Mouse (Mus musculus) midbrain, embryonic 15.5 days (tissue): ENCODE results near the gene Dlgap4. TPM values are rescaled to one million over a fixed set of nuclear protein-coding genes. Genes with fewer than 3 reads are reported as not detected.

ENCODE experiments used
- ATAC-seq: fragments of 200-750 bp; cut with Nextera tagmentation; replicated peaks from 2 replicates; pipeline ENCODE4 v1.8.0; 2017; ENCODE audit warnings: moderate TSS enrichment
- H3K27ac ChIP-seq: fragments of 300-500 bp; sonication (generic); 2 replicates; pipeline ENCODE4 v1.5.1; 2015; ENCODE audit warnings: mild to moderate bottlenecking, inconsistent platforms
- H3K27me3 ChIP-seq: fragments of 300-500 bp; sonication (generic); replicated peaks from 2 replicates; pipeline ENCODE4 v1.6.1; 2015; ENCODE audit warnings: inconsistent platforms
- H3K36me3 ChIP-seq: fragments of 300-500 bp; sonication (generic); replicated peaks from 2 replicates; pipeline ENCODE4 v1.6.1; 2015; ENCODE audit warnings: inconsistent platforms
- H3K4me1 ChIP-seq: fragments of 300-500 bp; sonication (generic); 2 replicates; pipeline ENCODE4 v1.6.1; 2015; ENCODE audit warnings: inconsistent platforms
- H3K4me2 ChIP-seq: fragments of 300-500 bp; sonication (generic); 2 replicates; pipeline ENCODE4 v1.6.1; 2015; ENCODE audit warnings: inconsistent platforms, mild to moderate bottlenecking, moderate library complexity
- H3K4me3 ChIP-seq: fragments of 300-500 bp; sonication (generic); 2 replicates; pipeline ENCODE4 v1.5.1; 2015; ENCODE audit warnings: mild to moderate bottlenecking, inconsistent platforms
- H3K9ac ChIP-seq: fragments of 300-500 bp; sonication (generic); 2 replicates; pipeline ENCODE4 v1.6.1; 2015; ENCODE audit warnings: mild to moderate bottlenecking, inconsistent platforms
- H3K9me3 ChIP-seq: fragments of 300-500 bp; sonication (generic); 2 replicates; pipeline ENCODE4 v1.6.1; 2016; ENCODE audit warnings: inconsistent platforms
- WGBS: fragments of 180-500 bp; shearing (Covaris S2); methylation state at CpG from one replicate; pipeline ENCODE4 v1.1.7; 2015; ENCODE audit warnings: mixed read lengths; 5-methylcytosine and 5-hydroxymethylcytosine counted together
- polyA plus RNA-seq: library from polyadenylated mRNA; unstranded; fragments of >200 nt; fragmentation: Nextera tagmentation; extraction: Ambion mirVana; gene quantifications from 2 replicates; pipeline ENCODE4 v1.2.1, GENCODE M21; 2015

Dlgap4 gene
- 272 and 277 TPM in 2 replicates for polyA plus RNA-seq

DNA sequence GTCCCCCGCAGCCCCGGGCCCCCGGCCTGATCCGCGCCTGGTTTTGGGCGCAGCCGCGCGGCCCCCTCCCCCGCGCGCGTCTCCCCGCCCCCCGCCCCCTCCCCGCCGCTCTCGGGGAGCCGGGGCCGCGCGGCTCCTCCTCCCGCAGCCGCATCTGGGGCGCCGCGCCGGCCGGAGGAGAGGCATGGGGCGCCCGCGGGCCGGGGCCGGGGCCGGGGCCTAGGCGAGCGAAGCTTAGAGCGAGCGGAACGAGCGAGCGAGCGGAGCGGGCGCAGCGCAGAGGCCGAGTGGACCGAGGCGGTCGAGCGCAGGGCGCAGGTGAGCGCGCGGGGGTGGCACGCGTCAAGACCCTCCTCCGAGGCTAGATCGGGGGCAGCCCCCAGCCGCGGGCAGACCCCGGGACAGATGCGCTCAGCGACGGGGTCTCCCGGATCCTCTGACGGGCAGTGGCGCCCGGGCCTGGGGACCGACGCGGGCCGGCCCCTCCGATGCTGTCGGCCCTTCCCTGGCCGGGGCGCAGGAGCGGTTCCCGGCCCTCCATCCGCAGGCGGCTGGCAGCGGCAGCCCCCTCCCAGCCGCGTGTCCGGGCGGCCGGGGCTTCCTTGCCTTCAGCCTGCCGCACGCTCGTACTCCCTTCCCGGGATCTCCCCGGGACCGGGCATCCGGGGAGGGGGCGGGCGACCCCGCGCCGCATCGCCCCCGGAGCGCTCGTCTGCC lies at the start of gene Dlgap4:
Dlgap4 (plus strand) TSS at position 165 of the 717 bp plus-strand sequence.
- H3K4me1 ChIP-seq = peaks cover 41% of the 10 kb centered on the region
- peak within 1 kb of the TSS; percentile 76 for H3K27ac ChIP-seq
- peak within 1 kb of the TSS; percentile 88 for H3K9ac ChIP-seq
- peak within 1 kb of the TSS; percentile 81 for H3K4me2 ChIP-seq
- ATAC-seq = peak; percentile 81
- WGBS = under 1% methylated on average over 61 of the region's 103 CpGs
- no peaks in the 10 kb centered on the region for H3K36me3 ChIP-seq
- peak within 1 kb of the TSS; percentile 79 for H3K4me3 ChIP-seq
- H3K27me3 ChIP-seq = peaks cover 26% of the 10 kb centered on the region
- no peaks in the 10 kb centered on the region for H3K9me3 ChIP-seq

DNA sequence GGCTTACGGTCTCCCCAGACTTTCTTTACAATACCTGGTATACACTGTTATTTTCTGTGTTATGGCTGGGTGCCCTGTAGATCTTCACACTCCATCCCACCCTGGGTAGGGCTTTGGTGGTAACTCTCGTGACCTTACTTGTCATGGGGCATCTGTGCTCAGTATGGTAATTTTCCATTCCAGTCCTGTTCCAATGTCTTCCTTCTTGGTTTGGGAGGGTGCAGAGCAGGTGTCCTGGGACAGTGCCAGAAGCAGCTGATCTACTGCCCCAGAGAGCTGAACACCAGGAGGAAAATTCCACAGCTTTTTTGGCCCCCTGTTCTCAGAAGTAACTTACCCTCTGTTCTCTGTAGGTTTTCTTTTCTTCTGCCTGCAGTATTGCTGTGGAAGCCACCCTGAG lies 47.0 kb upstream of the Dlgap4 start:
- Histone ChIP-seq H3K9ac (no peak overlapping the region), H3K36me3 (peaks cover 27% of the 10 kb centered on the region), H3K4me3 (no peak overlapping the region), H3K9me3 (no peaks in the 10 kb centered on the region), H3K4me2 (no peak overlapping the region), H3K27me3 (no peaks in the 10 kb centered on the region), H3K27ac (no peak overlapping the region), H3K4me1 (no peaks in the 10 kb centered on the region)
- ATAC-seq = no peak
- 87% methylated on average over 2 of the region's 2 CpGs for WGBS

DNA sequence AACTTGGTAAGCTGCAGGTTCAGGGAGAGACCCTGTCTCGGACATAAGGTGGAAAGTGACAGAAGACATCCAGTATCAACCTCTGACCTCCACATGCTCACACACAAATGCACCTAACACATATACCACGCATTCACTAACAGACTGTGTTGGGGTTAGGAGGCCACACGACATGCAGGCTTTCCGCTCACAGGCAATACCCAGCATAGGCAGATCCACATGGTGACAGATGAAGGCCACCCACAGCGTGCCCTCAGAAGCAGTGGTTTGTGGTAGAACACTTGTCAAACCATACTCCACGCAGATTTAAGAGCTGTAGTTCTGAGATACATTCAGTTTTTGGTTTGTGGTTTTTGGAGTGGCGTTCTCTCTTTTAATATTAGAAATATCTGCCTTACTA lies 44.9 kb upstream of the Dlgap4 start:
- 92% methylated on average over 7 of the region's 7 CpGs for WGBS
- H3K4me2 ChIP-seq = no peak overlapping the region
- peaks cover 27% of the 10 kb centered on the region for H3K36me3 ChIP-seq
- H3K4me3 ChIP-seq = no peak overlapping the region
- no peaks in the 10 kb centered on the region for H3K9me3 ChIP-seq
- ATAC-seq = no peak
- no peak overlapping the region for H3K27ac ChIP-seq
- no peaks in the 10 kb centered on the region for H3K27me3 ChIP-seq
- H3K4me1 ChIP-seq = no peaks in the 10 kb centered on the region
- H3K9ac ChIP-seq = no peak overlapping the region

DNA sequence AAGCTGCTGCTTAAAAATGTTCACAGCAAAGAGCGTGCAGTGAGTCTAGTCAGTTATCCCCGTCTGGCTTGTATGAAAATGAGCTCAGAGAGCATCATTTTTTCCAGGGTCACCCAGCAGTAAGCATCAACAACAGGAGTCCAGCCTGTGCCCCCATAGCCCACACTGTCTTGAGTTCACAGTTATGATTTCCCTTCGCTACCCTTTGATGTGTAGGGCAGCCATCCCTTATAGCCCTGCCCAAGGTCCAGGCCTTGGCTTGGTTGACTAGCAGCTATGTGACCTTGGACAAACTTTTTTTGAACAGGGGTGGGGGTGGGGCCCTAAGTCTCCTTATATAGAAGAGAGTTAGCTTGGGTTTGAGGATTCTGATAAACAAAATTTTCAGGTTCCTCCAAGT lies 44.2 kb upstream of the Dlgap4 start:
- whole genome bisulfite sequencing = 87% methylated on average over 3 of the region's 3 CpGs
- Histone ChIP-seq H3K9me3 (no peaks in the 10 kb centered on the region), H3K4me3 (no peak overlapping the region), H3K4me2 (no peak overlapping the region), H3K4me1 (no peaks in the 10 kb centered on the region), H3K9ac (no peak overlapping the region), H3K36me3 (peaks cover 27% of the 10 kb centered on the region), H3K27ac (no peak overlapping the region), H3K27me3 (no peaks in the 10 kb centered on the region)
- ATAC-seq = no peak

DNA sequence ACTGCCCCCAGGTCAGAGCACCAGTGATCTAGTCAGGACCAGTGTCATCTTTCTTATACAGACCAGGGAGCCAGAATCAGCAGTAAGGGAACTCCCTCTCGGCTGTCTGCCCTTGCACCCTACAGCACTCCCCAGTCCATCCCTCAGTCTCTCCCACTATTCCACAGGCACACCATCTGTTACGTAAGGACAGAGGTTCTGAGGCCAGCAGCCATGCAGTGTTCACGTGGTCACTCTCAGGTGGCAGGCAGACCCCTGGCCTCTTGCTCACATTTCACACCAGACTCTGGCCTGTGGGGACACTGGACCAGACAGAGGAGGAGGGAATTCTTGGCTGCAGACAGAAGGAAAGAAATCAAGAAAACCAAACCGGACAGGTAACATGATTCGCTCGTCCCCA lies 42.0 kb upstream of the Dlgap4 start:
- no peak overlapping the region for H3K4me2 ChIP-seq
- peaks cover 24% of the 10 kb centered on the region for H3K36me3 ChIP-seq
- no peaks in the 10 kb centered on the region for H3K9me3 ChIP-seq
- no peak overlapping the region for H3K9ac ChIP-seq
- no peak for ATAC-seq
- WGBS = 85% methylated on average over 6 of the region's 6 CpGs
- H3K27ac ChIP-seq = no peak overlapping the region
- no peaks in the 10 kb centered on the region for H3K27me3 ChIP-seq
- H3K4me3 ChIP-seq = no peak overlapping the region
- H3K4me1 ChIP-seq = no peaks in the 10 kb centered on the region

DNA sequence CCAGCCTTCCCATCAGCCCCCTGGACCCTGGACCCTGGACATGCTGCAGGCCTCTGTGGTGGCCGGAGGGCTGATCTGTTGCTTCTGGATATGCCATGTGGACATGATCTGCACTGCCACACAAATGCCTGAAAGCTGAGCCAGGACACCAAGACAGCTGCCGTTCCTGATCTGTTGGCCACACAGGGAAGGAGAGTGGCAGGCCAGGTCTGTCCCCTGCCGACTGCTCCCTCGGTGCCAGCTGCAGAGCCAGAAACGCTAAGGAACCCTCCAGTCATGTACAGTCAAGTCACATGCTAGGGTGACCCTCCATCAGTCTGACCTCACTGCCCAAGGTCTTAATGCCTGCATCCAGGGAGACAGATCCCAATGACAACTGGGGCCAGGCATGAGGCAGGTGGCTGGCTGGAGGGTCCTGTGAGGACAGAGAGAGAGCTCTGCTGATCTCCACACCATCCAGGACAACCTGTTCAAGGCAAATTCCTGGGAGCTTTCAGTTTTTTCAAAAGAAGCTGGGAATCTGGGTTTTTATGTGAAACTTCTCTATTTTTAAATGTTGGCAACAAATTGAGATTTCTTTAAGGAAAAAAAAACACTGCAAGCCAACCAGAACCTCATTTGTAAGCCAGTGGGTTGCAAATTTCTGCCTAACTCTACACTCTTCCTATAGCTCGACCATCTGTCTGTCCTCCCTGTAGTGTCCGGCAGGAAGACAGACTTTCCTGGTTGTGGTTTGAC lies 36.5 kb upstream of the Dlgap4 start:
- H3K4me3 ChIP-seq = no peak overlapping the region
- no peaks in the 10 kb centered on the region for H3K36me3 ChIP-seq
- H3K27me3 ChIP-seq = no peaks in the 10 kb centered on the region
- H3K9ac ChIP-seq = no peak overlapping the region
- 85% methylated on average over 7 of the region's 7 CpGs for WGBS
- no peaks in the 10 kb centered on the region for H3K9me3 ChIP-seq
- ATAC-seq = no peak
- H3K4me1 ChIP-seq = no peaks in the 10 kb centered on the region
- H3K27ac ChIP-seq = no peak overlapping the region
- H3K4me2 ChIP-seq = no peak overlapping the region

DNA sequence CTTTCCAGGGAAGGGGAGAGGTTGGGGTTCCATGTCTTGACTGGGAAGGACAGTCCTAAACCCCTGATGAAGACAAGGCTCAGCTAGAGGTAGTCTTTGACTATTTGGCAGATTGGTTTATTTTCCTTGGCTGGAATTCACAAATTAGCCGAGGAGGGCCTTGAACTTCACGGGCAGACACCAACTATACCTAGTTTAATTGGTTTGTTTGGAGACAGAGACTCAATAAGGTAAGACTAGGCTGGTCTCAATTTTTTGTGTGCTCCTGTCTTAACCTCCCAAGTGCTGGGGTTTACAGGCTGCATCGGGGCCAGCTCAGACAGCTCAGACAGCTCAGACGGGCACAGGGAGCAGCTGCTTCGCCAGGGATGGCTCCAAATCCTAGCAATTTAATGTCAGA lies 33.0 kb upstream of the Dlgap4 start:
- H3K9me3 ChIP-seq = no peaks in the 10 kb centered on the region
- H3K4me3 ChIP-seq = no peak overlapping the region
- H3K9ac ChIP-seq = no peak overlapping the region
- H3K4me2 ChIP-seq = no peak overlapping the region
- H3K27ac ChIP-seq = no peak overlapping the region
- no peak for ATAC-seq
- H3K36me3 ChIP-seq = no peaks in the 10 kb centered on the region
- peaks cover 13% of the 10 kb centered on the region for H3K4me1 ChIP-seq
- no peaks in the 10 kb centered on the region for H3K27me3 ChIP-seq
- 80% methylated on average over 5 of the region's 5 CpGs for WGBS

DNA sequence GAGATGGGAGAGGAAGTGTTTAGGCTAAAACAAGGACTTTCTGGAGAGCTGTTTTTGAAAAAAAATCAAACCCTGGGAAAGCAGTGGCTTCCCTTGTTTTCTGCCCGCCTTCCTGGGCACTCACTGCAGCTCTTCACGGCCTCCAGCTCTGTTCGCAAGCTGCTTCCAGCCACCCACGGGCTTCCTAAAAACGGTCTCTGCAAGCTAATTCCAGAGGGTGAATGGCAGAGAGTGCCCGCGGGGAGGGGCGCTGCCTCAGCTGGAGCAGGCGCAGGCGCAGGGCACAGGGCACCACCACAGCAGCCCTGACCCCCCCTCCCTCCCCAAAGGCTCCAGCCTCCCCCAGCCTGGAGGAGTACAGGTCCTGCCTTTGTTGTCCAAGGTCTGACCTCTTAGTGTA lies 32.3 kb upstream of the Dlgap4 start:
- no peak overlapping the region for H3K27ac ChIP-seq
- peaks cover 15% of the 10 kb centered on the region for H3K4me1 ChIP-seq
- no peak overlapping the region for H3K4me3 ChIP-seq
- no peak overlapping the region for H3K4me2 ChIP-seq
- no peak overlapping the region for H3K9ac ChIP-seq
- H3K36me3 ChIP-seq = no peaks in the 10 kb centered on the region
- H3K27me3 ChIP-seq = no peaks in the 10 kb centered on the region
- no peaks in the 10 kb centered on the region for H3K9me3 ChIP-seq
- WGBS = 49% methylated on average over 10 of the region's 10 CpGs
- no peak for ATAC-seq

DNA sequence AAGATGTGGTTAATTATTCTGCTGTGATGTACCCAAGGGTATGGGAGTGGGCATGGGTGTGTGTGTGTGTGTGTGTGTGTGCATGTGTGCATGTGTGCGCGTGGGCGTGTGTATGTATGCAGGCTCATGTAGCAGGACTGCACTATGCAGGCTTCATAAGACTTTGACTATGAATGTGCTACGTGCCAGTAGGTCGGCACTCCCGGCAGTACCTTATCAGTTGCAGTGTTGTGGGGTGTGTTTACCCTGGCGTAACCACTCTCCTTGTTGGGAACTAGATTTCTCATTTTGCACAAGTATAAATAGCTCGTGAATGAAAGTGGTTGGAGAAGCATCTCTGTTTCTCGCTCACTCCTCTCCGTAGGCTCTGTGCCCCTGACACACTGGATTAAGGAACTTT lies 30.6 kb upstream of the Dlgap4 start:
- H3K4me1 ChIP-seq = peaks cover 15% of the 10 kb centered on the region
- H3K27ac ChIP-seq = no peak overlapping the region
- no peak overlapping the region for H3K4me3 ChIP-seq
- H3K36me3 ChIP-seq = no peaks in the 10 kb centered on the region
- ATAC-seq = no peak
- no peak overlapping the region for H3K4me2 ChIP-seq
- 93% methylated on average over 10 of the region's 10 CpGs for WGBS
- no peaks in the 10 kb centered on the region for H3K9me3 ChIP-seq
- H3K9ac ChIP-seq = no peak overlapping the region
- H3K27me3 ChIP-seq = no peaks in the 10 kb centered on the region

DNA sequence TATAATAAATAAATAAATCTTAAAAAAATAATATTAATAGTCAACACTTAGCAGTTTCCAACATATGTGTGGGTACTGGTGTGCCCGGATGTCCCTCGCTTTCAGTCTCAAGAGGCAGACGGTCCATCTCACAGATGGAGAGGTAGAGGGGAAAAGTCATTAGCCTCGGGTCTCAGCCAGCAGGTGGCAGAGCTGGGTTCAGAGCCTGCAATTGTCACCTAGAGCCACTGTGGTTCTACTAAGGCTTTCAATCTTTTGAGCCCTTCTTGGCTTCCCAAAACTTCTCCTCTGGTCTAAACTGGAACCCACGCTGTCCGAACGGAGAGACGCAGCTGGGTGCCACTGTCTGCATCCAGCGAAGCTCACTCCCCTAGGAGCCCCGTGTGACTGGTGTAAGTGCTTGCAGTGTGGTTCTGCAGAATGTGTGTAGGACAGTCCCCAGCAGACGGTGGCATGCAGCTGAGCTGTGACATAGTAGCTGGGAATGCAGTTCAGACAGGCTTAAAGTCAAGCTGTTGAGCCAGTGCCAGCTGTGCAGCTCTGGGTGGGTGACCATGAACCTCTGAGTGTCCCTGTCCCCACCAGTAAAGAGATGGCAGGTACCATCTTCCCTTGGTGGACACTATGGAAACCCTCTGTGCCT lies 29.2 kb upstream of the Dlgap4 start:
- Histone ChIP-seq H3K27ac (0 out of 2 replicates have a peak overlapping the region, but pooled peaks have one; percentile 28), H3K4me1 (peaks cover 15% of the 10 kb centered on the region), H3K4me3 (no peak overlapping the region), H3K27me3 (no peaks in the 10 kb centered on the region), H3K4me2 (peak overlapping the region; percentile 36), H3K9me3 (no peaks in the 10 kb centered on the region), H3K9ac (no peak overlapping the region), H3K36me3 (no peaks in the 10 kb centered on the region)
- ATAC-seq = peak; percentile 38; the same call in 1 of the 2 replicates
- WGBS = 61% methylated on average over 11 of the region's 11 CpGs

DNA sequence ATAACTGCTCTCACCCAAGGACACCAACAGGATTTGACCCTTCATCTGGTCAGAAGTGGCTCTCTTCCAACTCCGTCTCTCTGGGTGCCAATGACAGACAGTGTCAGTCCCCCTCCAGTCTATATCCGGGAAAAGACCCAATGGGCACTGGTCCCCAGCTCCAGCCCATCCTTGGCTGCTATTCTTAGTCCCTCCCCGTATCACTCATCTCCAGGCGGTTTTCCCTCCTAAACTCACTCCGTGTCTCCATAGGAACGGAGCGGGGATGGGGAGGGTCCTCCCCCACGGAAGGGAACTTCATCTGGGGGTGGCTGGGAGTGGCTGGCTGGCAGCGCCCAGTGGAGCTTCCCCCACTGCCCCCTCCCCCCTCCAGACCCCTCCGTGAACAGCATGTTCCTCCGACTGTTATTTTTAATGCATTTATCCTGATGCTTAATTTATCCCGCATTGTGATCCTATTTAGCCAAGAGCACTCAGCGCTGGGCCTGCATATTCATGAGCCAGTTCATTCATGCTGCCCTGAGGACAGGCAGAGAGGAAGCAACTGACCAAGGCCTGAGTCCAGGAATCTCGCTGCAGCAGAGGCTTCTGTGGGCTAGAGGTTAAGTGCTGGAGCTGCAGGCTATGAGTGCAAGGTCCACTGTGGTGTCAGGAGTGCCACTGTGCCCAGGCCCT lies 28.6 kb upstream of the Dlgap4 start:
- peak overlapping the region; percentile 36 for H3K4me2 ChIP-seq
- H3K9me3 ChIP-seq = no peaks in the 10 kb centered on the region
- peaks cover 15% of the 10 kb centered on the region for H3K4me1 ChIP-seq
- no peaks in the 10 kb centered on the region for H3K36me3 ChIP-seq
- H3K4me3 ChIP-seq = no peak overlapping the region
- no peaks in the 10 kb centered on the region for H3K27me3 ChIP-seq
- WGBS = 18% methylated on average over 14 of the region's 14 CpGs
- peak overlapping the region; percentile 6; the same call in 1 of the 2 replicates for H3K9ac ChIP-seq
- ATAC-seq = peak; percentile 74
- H3K27ac ChIP-seq = peak overlapping the region; percentile 28; the same call in 1 of the 2 replicates

DNA sequence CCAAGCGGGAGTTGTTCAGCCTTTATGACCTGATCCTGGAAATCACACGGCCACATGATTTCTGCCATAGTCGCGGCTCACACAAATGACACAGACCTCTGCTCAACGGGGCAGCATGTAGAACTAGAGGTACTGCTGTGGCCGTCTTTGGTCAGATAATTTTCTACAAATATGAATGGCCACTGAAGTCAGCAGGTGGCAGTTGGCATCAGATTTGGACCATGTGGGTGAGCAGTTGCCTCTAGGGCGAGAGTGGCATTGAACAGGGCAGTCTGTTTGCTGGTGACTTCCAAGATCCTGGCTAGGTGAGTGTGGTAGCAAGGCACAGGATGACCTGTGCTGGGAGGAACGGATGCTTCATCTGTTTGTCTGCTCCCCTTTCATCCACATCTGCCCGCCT lies 24.0 kb upstream of the Dlgap4 start:
- H3K36me3 ChIP-seq = no peaks in the 10 kb centered on the region
- H3K27me3 ChIP-seq = no peaks in the 10 kb centered on the region
- no peak overlapping the region for H3K4me2 ChIP-seq
- H3K4me1 ChIP-seq = peaks cover 13% of the 10 kb centered on the region
- no peak overlapping the region for H3K27ac ChIP-seq
- ATAC-seq = no peak
- WGBS = 91% methylated on average over 9 of the region's 9 CpGs
- H3K9me3 ChIP-seq = no peaks in the 10 kb centered on the region
- no peak overlapping the region for H3K9ac ChIP-seq
- H3K4me3 ChIP-seq = no peak overlapping the region
